Mouse (Mus musculus): Measurements from ENCODE around the gene Il18r1. TPM values are rescaled to one million over a fixed set of nuclear protein-coding genes. Genes with fewer than 3 reads are reported as not detected.
A peak's percentile ranks its signal among the peaks of the same experiment; 100 is the strongest.

The Il18r1 gene
- total RNA-seq, 2 experiments from 2014 or later = 0.46 TPM; not detected in 1

DNA sequence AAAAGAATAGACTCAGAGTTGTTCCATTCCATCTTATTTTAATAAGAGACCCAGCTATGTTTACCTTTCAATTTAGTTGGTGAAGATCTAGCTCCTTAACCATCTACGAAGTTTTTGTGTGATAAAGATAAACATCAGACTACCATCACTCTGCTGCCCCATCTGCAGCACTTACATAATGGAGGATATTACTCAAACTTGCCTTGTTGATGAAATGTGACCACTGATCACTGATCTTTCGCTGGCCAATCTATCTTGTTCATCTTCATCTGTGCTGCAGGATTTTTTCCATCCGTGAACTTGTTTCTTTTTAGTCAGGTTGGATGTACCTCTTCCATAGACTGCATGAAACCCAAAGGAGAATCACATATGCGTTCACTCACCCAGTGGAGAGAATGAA lies 29.2 kb downstream of the Il18r1 start:
- DNase-seq = no peak

DNA sequence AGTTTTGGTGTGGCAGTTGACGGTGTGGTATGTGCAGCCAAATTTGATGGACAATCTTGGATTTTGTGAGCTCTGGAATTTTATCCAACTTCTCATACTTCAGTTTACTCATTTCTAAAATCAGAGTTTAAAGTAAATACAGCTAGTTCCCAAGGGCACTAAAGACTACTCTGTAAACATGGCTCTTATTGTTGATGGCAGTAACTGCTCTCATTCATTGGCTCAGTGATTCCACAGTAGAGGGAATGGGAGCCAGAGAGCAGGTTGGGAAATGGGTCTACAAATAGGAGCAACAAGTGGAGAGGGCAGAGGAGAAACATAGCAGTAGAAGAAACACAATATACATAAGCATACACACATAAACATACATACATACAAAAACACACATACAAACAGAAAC lies 34.4 kb downstream of the Il18r1 start:
- DNase-seq = no peak

DNA sequence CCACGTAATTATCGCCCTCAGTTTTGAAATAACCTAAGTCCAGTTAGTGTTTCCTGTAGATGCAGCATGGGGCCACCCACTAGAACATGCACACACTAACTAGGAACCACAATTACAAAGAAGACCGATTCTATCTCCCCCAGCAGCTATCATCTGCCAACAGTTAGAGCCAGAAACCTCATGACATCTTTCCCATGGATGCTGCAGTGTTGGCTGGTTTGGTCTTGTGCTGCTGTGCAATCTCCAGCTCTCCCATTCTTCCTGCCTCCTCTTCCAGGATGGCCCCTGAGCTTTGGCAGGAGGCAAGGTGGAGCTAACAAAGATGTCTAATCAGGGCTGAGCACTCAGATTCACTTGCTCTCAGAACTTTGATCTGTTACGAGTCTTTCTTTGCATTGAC lies 35.8 kb downstream of the Il18r1 start:
- no peak for DNase-seq

DNA sequence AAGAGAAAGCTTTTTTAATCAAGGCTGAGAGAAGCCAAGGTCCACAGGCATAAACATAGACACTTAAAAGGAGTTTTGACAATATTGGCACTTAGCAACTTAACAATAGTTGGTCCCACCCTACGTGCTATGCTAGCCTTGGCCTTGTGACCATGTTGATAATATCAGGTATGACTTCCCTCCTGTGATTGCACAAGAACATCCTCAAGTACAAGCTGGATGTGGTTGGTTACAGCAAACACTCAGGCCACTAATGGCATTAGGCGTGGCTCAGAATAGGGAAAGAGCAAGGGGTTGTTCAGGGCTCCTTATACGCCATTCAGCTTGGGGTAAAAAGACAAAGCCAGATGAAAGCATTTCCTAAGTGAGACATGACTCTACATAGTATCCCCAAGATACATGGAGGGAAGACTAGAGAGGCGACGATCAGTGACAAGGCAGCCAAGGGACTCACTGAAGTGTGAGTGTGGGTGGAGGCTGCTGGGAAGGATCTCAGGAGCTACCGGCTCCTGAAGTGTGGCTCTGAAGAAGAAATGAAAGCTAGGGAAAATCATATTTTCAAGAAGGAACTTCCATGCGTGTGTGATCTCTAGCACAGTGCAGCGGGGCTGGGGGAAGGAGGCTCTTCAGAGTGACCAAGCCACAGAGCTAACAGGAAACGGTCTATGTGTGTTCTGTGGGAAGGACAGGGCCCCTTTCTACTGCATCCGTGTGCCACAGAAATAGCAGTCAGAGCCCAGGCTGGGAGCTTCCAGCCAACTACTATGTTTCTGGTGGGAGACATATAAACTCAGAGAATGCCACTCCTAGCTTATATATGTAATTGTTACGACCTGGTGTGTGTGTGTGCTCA lies 36.4 kb downstream of the Il18r1 start:
- DNase-seq = no peak

DNA sequence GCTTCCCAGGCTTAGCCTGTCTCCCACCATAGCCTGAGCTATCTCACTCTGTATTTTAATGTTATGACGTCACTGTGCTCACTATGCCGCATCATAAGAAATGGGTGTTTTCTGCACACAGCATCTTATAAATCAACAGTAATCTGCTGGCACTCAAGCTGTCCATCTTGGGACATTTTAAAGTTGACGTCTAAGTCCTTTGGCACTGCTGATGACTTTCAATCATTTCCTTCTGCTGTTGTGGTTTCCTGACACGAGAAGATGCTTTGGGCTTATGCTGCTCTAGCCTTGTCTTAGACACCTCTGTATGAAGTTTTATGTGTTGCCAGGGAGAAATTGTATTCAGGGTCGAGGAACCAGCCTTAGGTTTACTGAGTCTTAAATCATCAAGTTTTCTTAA lies 39.2 kb downstream of the Il18r1 start:
- DNase-seq = no peak

DNA sequence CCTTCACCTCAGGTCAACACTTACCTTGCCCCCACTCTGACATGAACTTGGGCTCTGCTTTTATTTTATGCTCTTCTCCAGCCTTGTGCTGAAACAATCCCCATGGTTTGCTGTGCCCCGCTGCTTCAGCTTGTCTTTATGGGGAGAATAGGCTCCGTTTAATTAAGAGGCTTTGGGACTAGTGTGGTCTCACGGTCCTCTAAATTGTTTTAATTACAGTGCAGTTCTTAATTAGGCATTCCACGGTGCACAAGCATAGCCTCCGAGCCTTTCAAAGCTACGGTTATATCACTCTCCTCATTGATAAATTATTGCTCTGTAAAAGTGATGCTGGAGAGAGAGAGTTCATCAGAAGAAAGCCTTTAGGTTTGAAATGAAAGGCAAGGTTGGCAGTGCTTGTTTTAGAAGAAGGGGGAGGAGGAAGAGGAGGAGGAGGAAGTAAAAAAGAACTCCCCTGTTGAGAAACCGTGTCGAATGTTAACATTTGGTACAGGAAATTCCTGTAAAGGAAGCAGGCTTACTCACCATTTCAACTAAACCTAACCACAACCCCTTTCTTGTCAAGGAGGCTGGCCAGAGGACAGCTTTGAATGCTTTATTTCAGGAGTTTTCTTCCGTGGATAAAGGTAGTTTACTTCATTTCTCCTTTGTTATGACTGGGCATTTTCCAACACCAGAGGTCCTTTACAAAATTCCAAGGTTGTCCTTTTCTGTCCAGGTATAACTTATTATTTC lies 49.7 kb downstream of the Il18r1 start, which contains the start of gene Il18rap:
Gene Il18rap (plus strand): TSS at position 512 of the 735 bp plus-strand sequence.
- no peak for DNase-seq

DNA sequence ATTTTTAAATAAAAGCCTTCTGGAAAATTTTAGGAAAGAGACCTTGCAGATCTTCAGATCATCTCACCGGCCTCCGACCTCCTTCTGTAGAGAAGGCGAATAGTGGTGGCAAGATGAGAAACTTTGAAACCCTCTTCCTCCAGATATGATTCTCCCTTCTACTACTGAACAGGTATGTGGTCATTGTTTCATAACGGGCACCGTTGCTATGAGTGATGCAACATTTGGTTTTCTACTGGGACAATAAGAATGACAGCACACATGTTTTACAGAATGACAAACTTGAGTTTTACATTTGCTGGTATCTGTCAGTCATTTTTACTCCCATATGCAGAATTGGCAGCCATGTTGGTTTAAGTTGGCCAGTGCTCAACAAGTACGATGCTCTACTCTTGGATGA lies 51.0 kb downstream of the Il18r1 start:
- no peak for DNase-seq

DNA sequence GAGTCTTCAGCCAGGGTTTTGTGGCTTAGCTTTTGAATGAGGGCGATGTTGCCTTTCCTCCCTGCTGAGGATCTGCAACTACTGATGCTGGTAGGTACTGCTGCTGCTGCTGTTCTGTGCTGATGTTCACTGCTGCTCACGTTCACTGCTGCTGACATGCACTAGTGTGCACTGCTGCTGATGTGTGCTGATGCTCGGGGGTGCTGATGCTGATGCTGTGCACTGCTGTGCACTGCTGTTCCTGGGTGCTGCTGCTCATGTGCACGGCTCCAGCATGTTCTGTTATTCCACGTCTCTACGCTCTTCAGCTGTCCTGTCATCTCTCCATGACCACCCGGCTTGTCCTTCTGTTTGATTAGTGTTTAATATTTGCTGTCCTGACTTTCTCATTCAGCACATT lies 57.6 kb downstream of the Il18r1 start:
- DNase-seq = no peak

DNA sequence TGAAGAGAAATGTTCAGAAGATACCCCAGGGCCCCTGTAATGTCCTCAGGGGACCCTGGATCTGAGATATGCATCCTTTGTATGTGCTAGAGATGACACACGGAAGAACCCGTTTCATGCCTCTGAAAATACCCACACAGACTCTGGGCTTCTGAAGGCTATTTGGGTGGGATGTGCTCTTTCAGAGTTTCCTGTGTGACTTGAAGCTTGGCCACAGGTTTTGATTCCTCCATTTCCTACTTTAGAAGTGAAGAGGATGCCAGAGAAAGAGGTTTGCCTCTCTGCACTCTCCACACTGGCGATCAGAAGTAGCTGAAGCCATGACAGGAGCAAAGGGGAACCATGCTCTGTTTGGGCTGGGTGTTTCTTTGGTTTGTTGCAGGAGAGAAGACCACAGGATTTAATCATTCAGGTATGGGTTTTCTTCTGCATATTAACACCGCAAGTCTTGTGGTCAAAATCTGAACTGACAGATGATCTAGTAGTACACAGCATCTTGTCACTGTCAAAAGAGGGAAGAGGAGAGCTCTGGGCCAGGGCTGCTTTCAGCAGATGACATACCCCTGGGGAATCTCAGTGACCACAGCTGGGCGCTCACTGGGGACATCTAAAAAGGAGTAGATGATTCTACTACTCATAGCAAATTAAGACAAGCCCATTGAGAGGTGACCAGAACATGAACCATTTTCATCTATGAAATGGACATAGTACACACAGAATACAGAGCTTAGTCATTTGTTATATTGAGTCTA lies 58.8 kb downstream of the Il18r1 start:
- no peak for DNase-seq

DNA sequence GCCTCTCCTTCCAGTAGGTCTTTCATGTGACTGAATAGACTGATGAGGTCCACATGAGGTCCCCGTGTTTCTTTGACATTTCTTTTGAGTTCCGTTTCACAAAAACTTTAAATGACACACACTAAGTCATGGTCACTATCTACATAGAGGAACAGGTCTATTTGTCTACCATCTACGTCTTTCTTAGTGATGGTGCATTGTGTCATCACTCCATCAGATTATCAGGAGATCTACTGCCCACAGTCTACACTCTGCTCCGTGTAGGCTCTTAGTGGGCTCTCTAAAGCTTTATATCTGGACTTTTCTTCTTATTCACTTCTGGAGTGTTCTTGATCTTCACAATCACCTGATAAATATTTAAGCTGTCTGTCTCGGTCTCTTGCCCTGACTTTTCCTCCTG lies 63.9 kb downstream of the Il18r1 start:
- no peak for DNase-seq

DNA sequence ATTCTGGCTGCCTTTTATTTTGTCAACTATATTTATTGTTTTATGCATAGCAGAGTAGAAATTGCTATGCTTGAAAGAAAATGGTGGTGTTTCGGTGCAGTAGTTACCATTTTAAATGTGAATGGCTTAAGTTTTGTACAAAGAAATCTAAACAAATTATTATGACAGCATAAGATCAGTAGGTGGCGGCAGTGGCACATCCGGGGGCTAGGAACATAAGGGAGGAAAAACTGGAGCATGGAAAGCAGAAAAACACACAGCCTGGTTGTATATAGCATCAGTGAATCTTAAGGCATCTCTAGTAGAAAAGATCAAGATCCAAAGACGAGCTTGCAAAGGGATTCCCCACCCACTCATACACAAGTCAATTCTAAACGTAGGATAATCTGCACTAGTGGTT lies 72.2 kb downstream of the Il18r1 start:
- DNase-seq = peak in 1 of 2 experiments; percentile 4

DNA sequence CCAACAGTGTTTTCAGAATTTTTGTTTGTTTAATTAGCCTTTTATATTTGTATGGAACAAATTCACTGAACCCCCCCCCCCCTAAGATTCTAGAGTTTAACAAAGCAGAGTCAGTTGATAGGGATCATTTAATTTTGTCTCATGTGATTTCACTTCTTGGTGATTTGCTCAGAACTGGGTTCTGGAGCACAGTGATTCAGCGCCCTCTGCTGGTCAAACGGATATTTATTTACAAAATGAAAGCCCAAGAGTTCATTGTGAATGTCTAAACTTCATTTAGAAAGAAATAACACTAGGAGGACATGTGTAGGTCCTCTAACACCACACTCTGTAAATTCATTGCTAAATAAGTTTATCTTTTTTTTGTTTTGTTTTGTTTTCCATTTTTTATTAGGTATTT lies 79.3 kb downstream of the Il18r1 start:
- peak; percentile 26 to 60 for DNase-seq

DNA sequence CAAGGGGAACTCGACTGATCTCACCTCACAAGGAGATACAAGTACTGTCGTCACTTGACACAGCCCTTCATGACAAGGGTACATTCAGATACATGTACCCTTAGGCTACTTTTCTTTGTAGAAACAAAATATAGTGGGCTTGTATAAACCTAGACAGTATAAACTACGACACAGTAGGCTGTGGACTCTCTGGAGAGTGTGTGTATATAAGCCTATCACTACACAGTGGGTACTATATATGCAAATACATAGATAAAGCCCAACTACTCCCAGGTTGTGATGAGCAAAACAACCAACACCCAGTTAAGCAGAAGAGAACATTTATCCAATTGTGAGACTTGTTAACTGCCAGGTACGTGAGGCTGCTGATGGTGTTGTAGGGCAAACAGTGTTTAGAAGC lies 81.3 kb downstream of the Il18r1 start:
- DNase-seq = no peak

DNA sequence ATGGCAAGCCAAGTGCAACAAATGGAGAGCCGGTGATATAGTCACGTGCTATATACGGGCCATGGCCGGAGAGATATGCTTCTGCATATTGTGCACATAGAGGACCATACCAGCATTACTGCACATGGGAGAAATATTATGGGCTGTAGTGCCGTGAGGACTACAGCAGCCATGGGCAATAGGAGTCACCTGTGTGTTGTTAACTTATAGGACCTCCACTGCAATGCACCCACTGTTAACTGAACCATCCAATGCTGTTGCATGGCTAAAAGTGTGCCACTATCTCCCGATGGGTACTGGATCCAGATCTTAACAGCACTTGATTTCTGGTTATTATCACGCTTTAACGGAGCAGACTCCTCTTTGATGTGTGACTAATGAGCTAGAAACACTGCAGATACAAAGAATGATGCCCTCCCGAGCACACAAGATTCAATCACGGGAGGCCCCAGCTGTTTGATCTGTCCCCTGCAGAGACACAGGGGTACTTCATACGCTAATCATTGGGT lies 81.8 kb downstream of the Il18r1 start:
- DNase-seq = no peak

DNA sequence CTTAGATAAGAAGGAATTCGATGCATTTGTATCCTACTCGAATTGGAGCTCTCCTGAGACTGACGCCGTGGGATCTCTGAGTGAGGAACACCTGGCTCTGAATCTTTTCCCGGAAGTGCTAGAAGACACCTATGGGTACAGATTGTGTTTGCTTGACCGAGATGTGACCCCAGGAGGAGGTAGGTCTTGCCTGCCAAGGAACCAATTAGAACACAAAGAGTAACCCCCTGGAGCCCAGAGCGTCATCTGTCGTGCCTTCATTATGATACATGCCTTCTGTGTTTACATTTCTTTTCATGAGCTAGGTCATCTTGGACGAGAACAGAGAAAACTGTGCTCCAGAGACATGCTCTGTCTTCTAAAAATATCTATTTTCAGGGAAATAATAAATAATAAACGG lies 82.4 kb downstream of the Il18r1 start:
- DNase-seq = no peak

Other genes with a start within 250 kb of the Il18r1 start
- gene Il1r1, start 240.5 kb upstream of the Il18r1 start, total RNA-seq (2021) = 1 to 10 TPM; 4.5 TPM
- 1 to 10 TPM; 1.6 to 2.2 TPM for gene Il1rl2, start 140.9 kb upstream of the Il18r1 start, total RNA-seq (2021)
- under 1 TPM; 0.26 to 0.83 TPM for gene Il1rl1, start 36.0 kb upstream of the Il18r1 start, total RNA-seq (2021)
- gene Il18rap, start 49.8 kb downstream of the Il18r1 start, total RNA-seq (2021) = under 1 TPM in 1 of 2 experiments, not detected in 1; 0.20 TPM
- not detected for gene Slc9a4, start 114.5 kb downstream of the Il18r1 start, total RNA-seq (2021)
- gene Slc9a2, start 215.0 kb downstream of the Il18r1 start, total RNA-seq (2021) = under 1 TPM; 0.07 TPM